Mouse (Mus musculus) intestine, embryonic 16.5 days (tissue): ENCODE results near the gene Mttp. TPM values are rescaled to one million over a fixed set of nuclear protein-coding genes. Genes with fewer than 3 reads are reported as not detected.
"Not testable (repeated sequence)": the region's sequence is repeated elsewhere in the genome, so short reads cannot be mapped to it uniquely, and the experiment has no call there.

ENCODE experiments used
- ATAC-seq: fragments of 200-750 bp; cut with Nextera tagmentation; 2 replicates; pipeline ENCODE4 v1.8.0; 2017; ENCODE audit warnings: moderate TSS enrichment, moderate library complexity
- H3K27ac ChIP-seq: fragments of 300-500 bp; sonication (generic); 2 replicates; pipeline ENCODE4 v1.5.1; 2014; ENCODE audit warnings: mild to moderate bottlenecking, low read length
- H3K27me3 ChIP-seq: fragments of 300-500 bp; sonication (generic); replicated peaks from 2 replicates; pipeline ENCODE4 v1.6.1; 2014; ENCODE audit warnings: low read length, control low read depth, mixed read lengths; ENCODE audit not compliant: control insufficient read depth, insufficient read depth
- H3K36me3 ChIP-seq: fragments of 300-500 bp; sonication (generic); 2 replicates; pipeline ENCODE4 v1.6.1; 2014; ENCODE audit warnings: low read length, control low read depth; ENCODE audit not compliant: control insufficient read depth, insufficient read depth
- H3K4me1 ChIP-seq: fragments of 300-500 bp; sonication (generic); 2 replicates; pipeline ENCODE4 v1.6.1; 2014; ENCODE audit warnings: low read length, control low read depth, mixed read lengths; ENCODE audit not compliant: control insufficient read depth, insufficient read depth
- H3K4me2 ChIP-seq: fragments of 300-500 bp; sonication (generic); 2 replicates; pipeline ENCODE4 v1.6.1; 2014; ENCODE audit warnings: low read depth, low read length, control low read depth
- H3K4me3 ChIP-seq: fragments of 300-500 bp; sonication (generic); 2 replicates; pipeline ENCODE4 v1.5.1; 2014; ENCODE audit warnings: mild to moderate bottlenecking, low read length
- H3K9ac ChIP-seq: fragments of 300-500 bp; sonication (generic); 2 replicates; pipeline ENCODE4 v1.6.1; 2014; ENCODE audit warnings: low read depth, low read length
- H3K9me3 ChIP-seq: fragments of 300-500 bp; sonication (generic); 2 replicates; pipeline ENCODE4 v1.6.1; 2016; ENCODE audit warnings: low read length, control low read depth; ENCODE audit not compliant: control insufficient read depth
- WGBS: fragments of 180-500 bp; shearing (Covaris S2); extraction: QIAGEN DNeasy Blood & Tissue Kit; methylation state at CpG from one replicate; pipeline ENCODE4 v1.1.7; 2014; 5-methylcytosine and 5-hydroxymethylcytosine counted together
- polyA plus RNA-seq: library from polyadenylated mRNA; unstranded; fragments of >200 nt; fragmentation: Nextera tagmentation; extraction: Ambion mirVana; gene quantifications from 2 replicates; pipeline ENCODE4 v1.2.1, GENCODE M21; 2015

Gene Mttp
- polyA plus RNA-seq, 1 experiment from 2014 or later: 405 TPM

DNA sequence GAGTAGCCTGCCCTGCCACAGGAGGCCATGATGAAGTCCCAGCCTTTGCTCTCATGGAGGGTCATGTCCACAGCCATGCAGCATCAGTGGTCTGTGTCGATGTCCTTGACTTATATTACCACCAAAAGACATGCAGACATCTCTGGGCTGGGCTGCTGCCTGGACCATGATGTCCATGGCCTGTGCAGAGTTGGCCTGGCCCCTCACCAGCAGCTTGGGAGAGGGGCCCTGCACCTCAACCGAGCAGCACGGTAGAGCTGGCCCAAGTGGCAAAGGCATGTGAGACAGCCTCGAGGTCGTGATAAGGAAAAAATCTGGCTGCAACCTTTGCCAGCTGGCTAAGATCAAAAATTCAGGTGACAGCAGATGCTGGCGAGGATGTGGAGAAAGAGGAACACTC is 5.1 kb downstream of the Mttp start:
- H3K9ac ChIP-seq: no peak overlapping the region
- no peak overlapping the region for H3K4me2 ChIP-seq
- H3K9me3 ChIP-seq: no peaks in the 10 kb centered on the region
- no peak overlapping the region for H3K4me3 ChIP-seq
- no peaks in the 10 kb centered on the region for H3K27me3 ChIP-seq
- no peak overlapping the region for H3K27ac ChIP-seq
- 87% methylated on average over 6 of the region's 6 CpGs for WGBS
- H3K36me3 ChIP-seq: no peaks in the 10 kb centered on the region
- 0 out of 2 replicates have a peak, but pooled peaks cover 2% of the 10 kb centered on the region for H3K4me1 ChIP-seq
- ATAC-seq: no peak

DNA sequence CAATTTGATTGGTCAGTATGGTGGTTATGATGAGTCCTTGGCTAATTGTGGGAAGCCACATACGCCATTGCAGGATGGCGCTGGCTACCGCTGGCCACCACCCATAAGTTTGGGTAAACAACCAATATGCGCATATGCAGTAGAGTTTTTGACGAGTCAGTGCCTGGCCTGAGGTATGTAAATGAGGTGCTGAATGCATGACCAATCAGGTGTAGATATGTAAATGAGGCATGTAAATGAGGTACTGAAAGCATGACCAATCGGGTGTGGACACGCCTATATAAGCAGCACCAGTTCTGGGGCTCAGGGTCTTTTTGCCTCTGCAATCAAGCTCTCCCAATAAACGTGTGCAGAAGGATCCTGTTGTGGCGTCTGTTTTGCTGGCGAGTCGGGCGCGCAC is 6.6 kb downstream of the Mttp start:
- H3K36me3 ChIP-seq, H3K27me3 ChIP-seq, ATAC-seq, H3K9ac ChIP-seq, H3K27ac ChIP-seq, H3K4me1 ChIP-seq, H3K9me3 ChIP-seq, H3K4me3 ChIP-seq, H3K4me2 ChIP-seq: not testable (repeated sequence)
- 94% methylated on average over 13 of the region's 13 CpGs for WGBS

DNA sequence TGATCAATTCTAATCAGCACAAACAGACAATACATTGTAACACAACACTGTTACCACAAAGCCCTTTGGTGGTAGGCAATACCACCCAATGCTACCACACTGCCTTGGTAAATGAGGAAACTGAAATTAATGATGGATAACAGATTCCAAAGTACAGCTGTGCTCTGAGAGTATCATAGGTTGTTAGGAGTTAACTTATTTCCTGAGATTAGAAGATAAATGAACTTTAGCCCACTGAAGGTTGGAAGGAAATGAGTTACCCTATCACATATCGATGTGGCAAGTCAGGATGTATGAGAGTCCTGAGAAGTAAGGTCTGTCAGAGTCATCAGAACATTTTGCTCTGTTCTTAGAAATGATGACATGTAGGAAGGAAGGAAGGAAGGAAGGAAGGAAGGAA is 10.2 kb downstream of the Mttp start:
- H3K4me3 ChIP-seq: no peak overlapping the region
- H3K9me3 ChIP-seq: no peaks in the 10 kb centered on the region
- no peaks in the 10 kb centered on the region for H3K27me3 ChIP-seq
- no peak overlapping the region for H3K4me2 ChIP-seq
- no peak overlapping the region for H3K9ac ChIP-seq
- H3K4me1 ChIP-seq: no peaks in the 10 kb centered on the region
- peak; percentile 54 for ATAC-seq
- H3K36me3 ChIP-seq: no peaks in the 10 kb centered on the region
- WGBS: 53% methylated on average over 1 of the region's 1 CpGs
- no peak overlapping the region; the same call in 1 of the 2 replicates for H3K27ac ChIP-seq

DNA sequence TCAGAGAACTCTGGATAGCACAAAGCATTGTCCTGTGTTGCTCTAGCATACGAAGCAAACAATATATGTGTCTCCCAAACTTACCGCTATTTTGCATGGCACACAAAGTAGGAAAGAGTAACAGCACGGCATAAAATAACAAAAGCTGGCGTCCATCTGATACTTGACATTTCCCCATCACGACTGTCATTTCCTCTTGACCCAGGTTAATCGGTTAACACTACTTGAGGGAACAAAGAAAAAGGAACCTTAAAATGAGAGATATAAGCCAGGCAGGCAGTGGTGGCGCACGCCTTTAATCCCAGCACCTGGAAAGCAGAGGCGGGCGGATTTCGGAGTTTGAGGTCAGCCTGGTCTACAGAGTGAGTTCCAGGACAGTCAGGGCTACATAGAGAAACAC is 10.9 kb downstream of the Mttp start:
- no peak for ATAC-seq
- Histone ChIP-seq H3K9me3 (no peaks in the 10 kb centered on the region), H3K4me2 (no peak overlapping the region), H3K4me3 (no peak overlapping the region), H3K4me1 (no peaks in the 10 kb centered on the region), H3K27me3 (no peaks in the 10 kb centered on the region), H3K27ac (peak overlapping the region; percentile 87), H3K9ac (no peak overlapping the region), H3K36me3 (no peaks in the 10 kb centered on the region)
- 87% methylated on average over 11 of the region's 11 CpGs for WGBS

DNA sequence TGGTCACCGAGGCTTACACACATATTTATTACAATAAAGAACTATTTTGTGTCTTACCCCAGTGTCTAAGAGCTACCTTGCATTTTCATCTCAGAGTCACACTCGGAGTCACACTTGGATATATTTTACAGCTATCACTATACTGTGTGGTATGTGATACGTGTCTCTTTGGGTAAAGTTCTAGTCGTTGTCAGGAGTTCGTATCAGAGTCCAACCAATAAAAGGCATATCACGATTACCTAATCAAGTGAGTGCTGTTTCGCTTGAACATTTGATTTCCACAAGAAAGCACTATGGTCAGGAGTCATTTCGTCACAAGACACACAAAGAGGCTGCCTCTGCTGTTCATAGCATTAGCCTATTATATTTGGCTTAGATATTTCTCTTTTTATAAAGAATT is 11.3 kb downstream of the Mttp start:
- H3K9me3 ChIP-seq: no peaks in the 10 kb centered on the region
- H3K4me1 ChIP-seq: no peaks in the 10 kb centered on the region
- peak overlapping the region; percentile 6; the same call in 1 of the 2 replicates for H3K4me2 ChIP-seq
- ATAC-seq: peak; percentile 74
- no peak overlapping the region for H3K9ac ChIP-seq
- 70% methylated on average over 8 of the region's 8 CpGs for WGBS
- H3K36me3 ChIP-seq: no peaks in the 10 kb centered on the region
- H3K27ac ChIP-seq: peak overlapping the region; percentile 87
- H3K27me3 ChIP-seq: no peaks in the 10 kb centered on the region
- H3K4me3 ChIP-seq: no peak overlapping the region

DNA sequence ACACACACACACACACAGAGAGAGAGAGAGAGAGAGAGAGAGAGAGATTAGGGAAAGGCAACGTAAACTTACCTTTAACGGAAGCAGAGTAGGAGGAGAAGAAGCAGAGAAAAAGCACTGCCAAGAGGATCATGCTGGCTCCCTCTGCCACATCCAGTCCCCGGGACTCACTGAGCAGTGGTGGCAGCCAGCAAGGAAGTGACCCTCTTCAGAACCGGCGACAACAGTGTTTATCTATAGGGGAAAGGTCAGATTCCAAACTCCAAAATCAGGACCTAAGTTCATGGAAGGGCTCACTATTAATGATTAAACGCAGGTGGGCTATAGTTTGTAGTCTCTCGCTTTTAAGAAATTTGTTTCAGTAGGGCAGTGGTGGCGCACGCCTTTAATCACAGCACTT is 13.6 kb downstream of the Mttp start:
- Histone ChIP-seq H3K4me2 (no peak overlapping the region), H3K27me3 (no peaks in the 10 kb centered on the region), H3K4me3 (peak overlapping the region; percentile 39), H3K9ac (peak overlapping the region; percentile 42; the same call in 1 of the 2 replicates), H3K36me3 (no peaks in the 10 kb centered on the region), H3K9me3 (no peaks in the 10 kb centered on the region), H3K4me1 (no peaks in the 10 kb centered on the region), H3K27ac (peak overlapping the region; percentile 67)
- ATAC-seq: peak; percentile 68
- 40% methylated on average over 9 of the region's 9 CpGs for WGBS

DNA sequence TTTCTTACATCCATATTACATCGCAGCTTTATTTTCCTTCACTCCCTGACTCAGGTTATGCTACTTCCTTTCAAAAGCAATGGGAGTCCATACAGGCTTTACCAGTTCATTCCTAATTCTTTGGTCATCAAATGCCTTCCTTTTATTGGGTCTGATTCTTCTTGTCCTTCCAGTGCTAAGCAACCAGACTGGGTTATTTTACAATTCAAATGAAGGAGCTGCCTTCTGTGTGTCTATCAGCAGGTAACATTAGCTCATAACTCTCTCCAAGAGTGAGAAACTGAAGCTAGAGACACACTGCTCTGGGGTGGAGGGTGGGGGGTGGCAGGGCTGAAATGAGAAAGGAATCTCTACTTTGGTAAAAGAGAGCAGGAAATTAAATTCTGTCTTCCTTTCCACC is 14.1 kb downstream of the Mttp start:
- no peak for ATAC-seq
- peak overlapping the region; percentile 67; the same call in 1 of the 2 replicates for H3K27ac ChIP-seq
- no peaks in the 10 kb centered on the region for H3K9me3 ChIP-seq
- no peaks in the 10 kb centered on the region for H3K36me3 ChIP-seq
- 60% methylated on average over 1 of the region's 1 CpGs for WGBS
- H3K4me3 ChIP-seq: peak overlapping the region; percentile 39
- H3K27me3 ChIP-seq: no peaks in the 10 kb centered on the region
- no peaks in the 10 kb centered on the region for H3K4me1 ChIP-seq
- H3K4me2 ChIP-seq: no peak overlapping the region
- H3K9ac ChIP-seq: peak overlapping the region; percentile 42; the same call in 1 of the 2 replicates

DNA sequence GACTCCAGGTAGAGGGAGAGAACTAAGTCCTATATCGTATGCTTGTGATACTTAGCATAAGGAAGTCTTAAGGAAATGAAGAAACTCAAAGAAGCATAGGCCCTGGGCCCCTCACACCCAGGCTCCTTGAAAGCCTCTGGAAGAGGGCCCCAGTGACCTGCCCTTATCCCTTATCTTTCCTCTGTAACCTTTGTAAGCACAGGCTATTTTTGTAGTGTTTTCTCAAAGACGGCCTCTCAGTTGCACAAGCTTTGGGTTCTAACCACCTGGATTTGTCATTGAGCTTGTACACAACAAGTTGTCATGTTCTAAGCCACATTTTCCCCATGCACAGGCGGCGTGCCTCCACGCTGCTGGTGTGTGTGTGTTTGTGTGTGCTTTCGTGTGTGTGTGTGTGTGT is 15.7 kb downstream of the Mttp start:
- peak overlapping the region; percentile 83 for H3K27ac ChIP-seq
- peak overlapping the region; percentile 27 for H3K9ac ChIP-seq
- H3K36me3 ChIP-seq: no peaks in the 10 kb centered on the region
- H3K27me3 ChIP-seq: no peaks in the 10 kb centered on the region
- H3K4me3 ChIP-seq: peak overlapping the region; percentile 42
- 78% methylated on average over 6 of the region's 6 CpGs for WGBS
- ATAC-seq: peak; percentile 66
- H3K9me3 ChIP-seq: no peaks in the 10 kb centered on the region
- peak overlapping the region; percentile 35 for H3K4me2 ChIP-seq
- H3K4me1 ChIP-seq: no peaks in the 10 kb centered on the region

DNA sequence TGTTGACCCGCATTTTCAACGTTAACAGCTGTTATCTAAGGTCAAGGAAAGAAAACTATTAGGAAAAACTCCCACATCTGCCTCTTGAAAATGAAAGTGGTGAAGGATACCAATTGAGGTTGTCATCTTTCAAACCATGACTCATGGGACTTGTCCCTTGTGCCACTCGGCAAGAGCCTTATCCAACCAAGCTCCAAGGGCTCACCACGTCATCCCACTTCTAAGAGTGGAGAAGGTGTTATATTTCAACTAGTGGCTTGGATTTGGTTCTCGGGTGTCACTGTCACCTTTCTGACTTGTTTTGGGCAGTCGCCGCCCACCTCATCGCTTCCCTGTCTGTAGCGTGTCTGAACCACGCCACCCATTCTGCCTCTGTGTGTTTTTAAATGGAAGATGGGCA is 20.9 kb downstream of the Mttp start:
- no peak for ATAC-seq
- H3K9me3 ChIP-seq: no peaks in the 10 kb centered on the region

DNA sequence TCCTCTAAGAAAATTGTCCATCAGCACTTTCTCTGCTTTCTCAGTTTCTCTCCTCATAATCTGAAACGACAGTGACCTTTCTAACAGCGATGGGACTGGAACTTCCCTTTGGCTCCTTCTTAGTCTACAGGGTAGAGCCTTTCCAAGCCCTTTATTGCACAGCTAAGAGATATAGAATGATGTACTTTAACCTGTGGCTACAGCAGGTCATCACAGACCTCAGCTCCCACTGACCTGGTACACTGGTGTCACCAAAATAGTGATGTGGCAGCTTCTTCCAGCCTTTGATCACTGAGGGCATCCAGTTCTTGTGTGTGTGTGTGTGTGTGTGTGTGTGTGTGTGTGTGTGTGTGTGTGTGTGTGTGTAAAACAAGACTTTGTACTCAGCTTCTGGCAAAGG is 23.3 kb downstream of the Mttp start:
- 0 out of 2 replicates have a peak, but pooled peaks cover 4% of the 10 kb centered on the region for H3K36me3 ChIP-seq
- H3K9me3 ChIP-seq: no peaks in the 10 kb centered on the region
- peak; percentile 76 for ATAC-seq
- no peak overlapping the region for H3K9ac ChIP-seq
- H3K27me3 ChIP-seq: no peaks in the 10 kb centered on the region
- WGBS: 58% methylated on average over 2 of the region's 2 CpGs
- peaks cover 7% of the 10 kb centered on the region for H3K4me1 ChIP-seq
- H3K4me2 ChIP-seq: no peak overlapping the region
- no peak overlapping the region for H3K4me3 ChIP-seq
- no peak overlapping the region for H3K27ac ChIP-seq

More for the DNA sequence above, 20.9 kb downstream of the Mttp start:
- Histone ChIP-seq H3K9ac (no peak overlapping the region), H3K4me1 (peaks cover 7% of the 10 kb centered on the region), H3K4me2 (no peak overlapping the region), H3K27ac (no peak overlapping the region), H3K27me3 (no peaks in the 10 kb centered on the region), H3K4me3 (no peak overlapping the region), H3K36me3 (0 out of 2 replicates have a peak, but pooled peaks cover 4% of the 10 kb centered on the region)
- WGBS: 82% methylated on average over 10 of the region's 10 CpGs
